Mouse (Mus musculus) limb, embryonic 10.5 days (tissue): ENCODE results near the gene Ampd2. TPM values are rescaled to one million over a fixed set of nuclear protein-coding genes. Genes with fewer than 3 reads are reported as not detected.

Experiments
- DNase-seq: peaks from one replicate; pipeline ENCODE4 v3.0.0-alpha.2; 2017; ENCODE audit warnings: low spot score
- H3K27ac ChIP-seq: fragments of 300-500 bp; sonication (generic); 2 replicates; pipeline ENCODE4 v1.5.1; 2016; ENCODE audit warnings: mild to moderate bottlenecking
- H3K27me3 ChIP-seq: fragments of 300-500 bp; sonication (generic); 2 replicates; pipeline ENCODE4 v1.6.1; 2016; ENCODE audit warnings: low read depth, mild to moderate bottlenecking; ENCODE audit not compliant: poor library complexity, severe bottlenecking
- H3K36me3 ChIP-seq: fragments of 300-500 bp; sonication (generic); 2 replicates; pipeline ENCODE4 v1.6.1; 2016; ENCODE audit warnings: mild to moderate bottlenecking, moderate library complexity
- H3K4me1 ChIP-seq: fragments of 300-500 bp; sonication (generic); 2 replicates; pipeline ENCODE4 v1.6.1; 2016
- H3K4me3 ChIP-seq: fragments of 300-500 bp; sonication (generic); 2 replicates; pipeline ENCODE4 v1.5.1; 2016; ENCODE audit warnings: mild to moderate bottlenecking, moderate library complexity
- H3K9me3 ChIP-seq: fragments of 300-500 bp; sonication (generic); replicated peaks from 2 replicates; pipeline ENCODE4 v1.6.1; 2016; ENCODE audit warnings: mild to moderate bottlenecking
- WGBS: fragments of 180-500 bp; shearing (Covaris S2); methylation state at CpG from one replicate; pipeline ENCODE4 v1.1.7; 2016; 5-methylcytosine and 5-hydroxymethylcytosine counted together
- polyA plus RNA-seq: library from polyadenylated mRNA; unstranded; fragments of >200 nt; fragmentation: Nextera tagmentation; extraction: Ambion mirVana; gene quantifications from 2 replicates; pipeline ENCODE4 v1.2.1, GENCODE M21; 2016

Ampd2 gene
- polyA plus RNA-seq, 1 experiment from 2014 or later: 68.8 TPM

GRCm38 (mm10) chr3:108050493-108050892, 36.0 kb downstream of the Ampd2 start:
- WGBS: 93% methylated on average over 5 of the region's 5 CpGs
- no peak overlapping the region for H3K4me3 ChIP-seq
- no peaks in the 10 kb centered on the region for H3K4me1 ChIP-seq
- no peaks in the 10 kb centered on the region for H3K9me3 ChIP-seq
- DNase-seq: no peak
- H3K36me3 ChIP-seq: no peaks in the 10 kb centered on the region
- no peaks in the 10 kb centered on the region for H3K27me3 ChIP-seq
- H3K27ac ChIP-seq: no peak overlapping the region

DNA sequence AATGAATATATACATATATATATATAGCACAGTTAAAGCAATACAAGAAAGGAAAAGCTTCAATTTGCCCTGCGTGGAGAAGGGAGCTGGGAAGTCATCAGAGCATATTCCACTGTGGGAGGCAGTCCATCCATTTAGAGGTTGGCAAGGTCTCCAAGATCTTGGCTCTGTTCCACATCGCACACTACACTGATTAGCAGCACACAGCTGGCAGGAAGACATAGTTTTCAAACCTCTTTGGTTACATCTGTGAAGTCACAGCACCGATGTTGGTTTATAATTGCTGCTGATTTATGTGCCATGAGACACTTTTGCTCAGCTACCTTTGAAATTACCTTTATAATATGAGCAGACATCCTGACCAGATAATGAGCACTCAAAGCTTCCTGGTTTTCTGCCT, 38.1 kb downstream of the Ampd2 start:
- H3K9me3 ChIP-seq: no peaks in the 10 kb centered on the region
- H3K27ac ChIP-seq: no peak overlapping the region
- DNase-seq: no peak
- H3K4me3 ChIP-seq: no peak overlapping the region
- H3K4me1 ChIP-seq: peaks cover 16% of the 10 kb centered on the region
- WGBS: 84% methylated on average over 3 of the region's 3 CpGs
- no peaks in the 10 kb centered on the region for H3K36me3 ChIP-seq
- no peaks in the 10 kb centered on the region for H3K27me3 ChIP-seq

- Histone ChIP-seq H3K27me3 (no peaks in the 10 kb centered on the region), H3K36me3 (no peaks in the 10 kb centered on the region), H3K4me3 (no peak overlapping the region), H3K4me1 (peaks cover 16% of the 10 kb centered on the region), H3K27ac (no peak overlapping the region), H3K9me3 (no peaks in the 10 kb centered on the region)
- 90% methylated on average over 2 of the region's 2 CpGs for whole genome bisulfite sequencing
- no peak for DNase-seq
These were observed 39.4 kb downstream of the Ampd2 start for GRCm38 (mm10) chr3:108046944-108047655.

DNA sequence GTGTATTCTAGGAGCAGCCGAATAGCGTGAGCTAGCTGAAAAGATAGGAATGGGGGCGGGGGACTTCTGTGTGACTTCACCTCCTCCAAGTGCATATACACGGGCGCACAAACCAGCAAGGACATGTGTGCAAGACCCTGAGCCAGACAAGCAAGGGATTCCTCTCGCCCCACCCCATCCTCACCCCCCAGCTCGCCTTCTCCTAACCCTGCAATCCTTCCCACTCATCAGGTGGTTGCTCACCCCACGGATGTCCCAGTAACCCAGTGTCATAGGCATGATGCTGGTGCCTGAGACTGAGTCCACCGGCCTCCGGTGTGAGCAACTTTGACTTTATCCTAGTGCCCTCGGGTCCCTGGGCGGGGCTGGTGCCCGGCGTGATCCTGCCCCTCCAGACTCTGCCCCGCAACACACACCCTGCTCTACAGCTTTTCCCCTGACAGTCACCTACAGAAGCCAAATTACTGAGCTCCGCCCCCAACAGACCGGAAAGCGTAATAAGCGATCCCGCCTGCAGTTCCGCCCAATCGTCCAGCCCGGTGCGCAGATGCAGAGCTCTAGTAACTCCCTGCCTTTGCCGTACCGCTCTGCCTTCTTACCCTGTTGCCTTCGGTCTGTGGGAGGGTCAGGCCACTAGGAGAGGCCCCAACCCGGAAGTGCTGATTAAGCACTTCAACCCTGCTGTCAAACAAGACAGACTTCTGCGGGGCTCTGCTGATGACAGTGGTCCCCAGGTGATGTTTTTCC, 41.9 kb downstream of the Ampd2 start, which contains the start of gene Gstm4:
TSS of gene Gstm4 (minus strand) at position 501 of the 747 bp plus-strand sequence.
- WGBS: 9% methylated on average over 29 of the region's 29 CpGs
- Histone ChIP-seq H3K4me1 (peaks cover 16% of the 10 kb centered on the region), H3K36me3 (no peaks in the 10 kb centered on the region), H3K4me3 (peak within 1 kb of the TSS; percentile 67), H3K9me3 (no peaks in the 10 kb centered on the region), H3K27ac (peak within 1 kb of the TSS; percentile 80), H3K27me3 (no peaks in the 10 kb centered on the region)
- DNase-seq: peak; percentile 84

DNA sequence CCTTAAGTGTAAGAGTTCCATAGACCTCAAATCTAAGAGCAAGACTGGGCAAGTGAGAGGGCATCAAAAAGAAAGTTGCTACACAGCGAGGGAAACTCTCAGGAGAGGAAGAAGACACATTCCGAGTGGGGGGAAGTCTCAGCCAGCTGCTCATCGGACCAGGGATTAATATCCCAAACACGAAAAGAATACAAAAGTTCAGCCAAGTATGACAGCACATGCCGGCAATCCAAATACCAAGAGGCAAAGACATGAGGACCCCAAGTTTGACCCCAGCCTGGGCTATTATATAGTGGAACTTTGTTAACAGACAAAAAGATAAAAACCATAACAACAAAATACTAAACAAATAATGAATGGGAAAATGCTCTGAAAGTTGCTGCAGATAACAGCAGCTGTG, 53.3 kb downstream of the Ampd2 start:
- H3K9me3 ChIP-seq: no peaks in the 10 kb centered on the region
- H3K4me3 ChIP-seq: no peak overlapping the region
- DNase-seq: no peak
- H3K27me3 ChIP-seq: no peaks in the 10 kb centered on the region
- H3K36me3 ChIP-seq: no peaks in the 10 kb centered on the region
- H3K27ac ChIP-seq: no peak overlapping the region
- no peaks in the 10 kb centered on the region for H3K4me1 ChIP-seq
- 87% methylated on average over 5 of the region's 5 CpGs for WGBS

DNA sequence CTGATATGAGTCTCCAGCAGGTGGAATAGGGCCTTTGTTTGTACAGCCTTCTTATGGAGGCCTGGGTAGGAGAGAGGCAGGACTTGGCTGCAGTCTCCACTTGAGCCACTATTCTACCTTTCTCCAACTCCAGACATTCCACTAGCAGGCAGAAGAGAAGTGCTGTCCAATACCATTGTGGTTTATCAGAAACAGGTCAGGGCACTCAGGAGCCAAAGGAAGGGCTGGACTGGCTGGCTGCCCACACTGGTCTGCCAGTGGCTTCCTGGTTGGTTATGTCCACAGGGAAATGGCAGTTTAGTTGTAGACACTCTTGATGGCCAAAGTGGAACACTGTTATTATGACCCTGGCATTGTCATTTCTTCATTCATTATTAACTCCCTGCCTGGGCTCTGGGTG, 54.3 kb downstream of the Ampd2 start:
- no peaks in the 10 kb centered on the region for H3K4me1 ChIP-seq
- H3K27me3 ChIP-seq: no peaks in the 10 kb centered on the region
- no peak overlapping the region for H3K4me3 ChIP-seq
- no peaks in the 10 kb centered on the region for H3K9me3 ChIP-seq
- H3K27ac ChIP-seq: no peak overlapping the region
- no peak for DNase-seq
- no peaks in the 10 kb centered on the region for H3K36me3 ChIP-seq

GRCm38 (mm10) chr3:108028641-108029365, 57.6 kb downstream of the Ampd2 start:
- H3K27ac ChIP-seq: no peak overlapping the region
- no peaks in the 10 kb centered on the region for H3K36me3 ChIP-seq
- H3K27me3 ChIP-seq: no peaks in the 10 kb centered on the region
- WGBS: 91% methylated on average over 4 of the region's 4 CpGs
- DNase-seq: no peak
- no peak overlapping the region for H3K4me3 ChIP-seq
- no peaks in the 10 kb centered on the region for H3K4me1 ChIP-seq
- no peaks in the 10 kb centered on the region for H3K9me3 ChIP-seq

- 83% methylated on average over 1 of the region's 1 CpGs for WGBS
- H3K4me3 ChIP-seq: no peak overlapping the region
- no peaks in the 10 kb centered on the region for H3K27me3 ChIP-seq
- no peak for DNase-seq
- H3K36me3 ChIP-seq: no peaks in the 10 kb centered on the region
- no peaks in the 10 kb centered on the region for H3K9me3 ChIP-seq
- H3K4me1 ChIP-seq: no peaks in the 10 kb centered on the region
- H3K27ac ChIP-seq: no peak overlapping the region
These were observed 59.9 kb downstream of the Ampd2 start for GRCm38 (mm10) chr3:108026597-108026996.

- WGBS: 79% methylated on average over 5 of the region's 5 CpGs
- DNase-seq: no peak
- Histone ChIP-seq H3K27me3 (no peaks in the 10 kb centered on the region), H3K9me3 (no peaks in the 10 kb centered on the region), H3K4me3 (no peak overlapping the region), H3K27ac (no peak overlapping the region), H3K36me3 (no peaks in the 10 kb centered on the region), H3K4me1 (no peaks in the 10 kb centered on the region)
These were observed 60.4 kb downstream of the Ampd2 start for GRCm38 (mm10) chr3:108026049-108026448.

- Histone ChIP-seq H3K4me3 (no peak overlapping the region), H3K27ac (no peak overlapping the region), H3K27me3 (no peaks in the 10 kb centered on the region), H3K9me3 (no peaks in the 10 kb centered on the region), H3K36me3 (no peaks in the 10 kb centered on the region), H3K4me1 (no peaks in the 10 kb centered on the region)
- 68% methylated on average over 4 of the region's 4 CpGs for WGBS
- DNase-seq: no peak
These were observed 61.1 kb downstream of the Ampd2 start for GRCm38 (mm10) chr3:108025318-108025717.

Other genes starting within 250 kb of the Ampd2 start
- gene Eps8l3, start 209.4 kb downstream of the Ampd2 start, polyA plus RNA-seq: not detected in 2 replicates
- gene Gstm5, start 190.8 kb downstream of the Ampd2 start, polyA plus RNA-seq: 198 and 203 TPM in 2 replicates
- gene Gstm7, start 154.8 kb downstream of the Ampd2 start, polyA plus RNA-seq: 12.2 and 26.0 TPM in 2 replicates
- gene Gstm6, start 142.9 kb downstream of the Ampd2 start, polyA plus RNA-seq: 1.8 and 3.6 TPM in 2 replicates
- not detected in 2 replicates for gene Gstm3, start 117.4 kb downstream of the Ampd2 start, polyA plus RNA-seq
- gene Gstm2, start 100.2 kb downstream of the Ampd2 start, polyA plus RNA-seq: 19.1 and 26.1 TPM in 2 replicates
- 27.5 and 27.8 TPM in 2 replicates for gene Gstm1, start 68.7 kb downstream of the Ampd2 start, polyA plus RNA-seq
- gene Gstm4, start 41.8 kb downstream of the Ampd2 start, polyA plus RNA-seq: 11.6 and 15.1 TPM in 2 replicates
- 1.6 and 2.4 TPM in 2 replicates for gene Gnat2, start 6.1 kb upstream of the Ampd2 start, polyA plus RNA-seq
- 178 and 197 TPM in 2 replicates for gene Gnai3, start 59.5 kb upstream of the Ampd2 start, polyA plus RNA-seq
- gene Gpr61, start 68.2 kb upstream of the Ampd2 start, polyA plus RNA-seq: 0.08 TPM in 1 of 2 replicates, not detected in the other
- gene Amigo1, start 99.7 kb upstream of the Ampd2 start, polyA plus RNA-seq: 2.6 and 3.0 TPM in 2 replicates
- 1.6 and 2.1 TPM in 2 replicates for gene Cyb561d1, start 114.6 kb upstream of the Ampd2 start, polyA plus RNA-seq
- 23.3 and 25.7 TPM in 2 replicates for gene Atxn7l2, start 124.3 kb upstream of the Ampd2 start, polyA plus RNA-seq
- 0.23 and 0.56 TPM in 2 replicates for gene Sypl2, start 140.0 kb upstream of the Ampd2 start, polyA plus RNA-seq
- gene Psma5, start 170.3 kb upstream of the Ampd2 start, polyA plus RNA-seq: 374 and 403 TPM in 2 replicates
- 9.4 and 12.1 TPM in 2 replicates for gene Sort1, start 197.4 kb upstream of the Ampd2 start, polyA plus RNA-seq